Mouse (Mus musculus): ENCODE data around the gene Slc5a8.
A peak's percentile ranks its signal among the peaks of the same experiment; 100 is the strongest.

Slc5a8 gene

DNA sequence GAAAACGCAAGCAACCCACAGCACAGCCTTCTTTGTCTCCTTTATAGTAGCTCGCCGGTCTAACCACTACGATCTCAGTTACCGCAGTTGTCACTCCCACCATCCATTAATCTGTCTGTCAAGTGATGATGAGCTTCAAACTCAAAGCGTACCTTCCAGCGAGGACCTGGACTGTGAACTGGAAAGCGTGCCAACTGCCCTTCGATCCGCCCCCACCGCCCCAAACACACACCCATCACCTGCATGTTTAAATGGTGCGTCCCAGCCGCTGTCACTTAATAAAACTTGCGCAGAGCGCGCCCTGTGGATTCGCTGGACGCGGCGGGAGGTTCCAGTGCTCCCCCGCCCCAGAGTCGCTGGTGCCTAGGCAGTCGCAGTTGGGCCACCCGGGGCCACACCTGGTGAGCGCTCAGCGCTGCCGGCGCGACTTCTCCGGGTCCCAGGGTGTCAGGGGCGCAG is at the start of gene Slc5a8:
Gene Slc5a8 (plus strand): TSS at position 361 of the 459 bp plus-strand sequence.
- DNase-seq (ENCODE audit: low read depth, low spot score): no peak

- DNase-seq (ENCODE audit: low read depth, low spot score): no peak
Observed at GRCm38 (mm10) chr10:88848876-88849476, 36.8 kb upstream of the Slc5a8 start.

DNA sequence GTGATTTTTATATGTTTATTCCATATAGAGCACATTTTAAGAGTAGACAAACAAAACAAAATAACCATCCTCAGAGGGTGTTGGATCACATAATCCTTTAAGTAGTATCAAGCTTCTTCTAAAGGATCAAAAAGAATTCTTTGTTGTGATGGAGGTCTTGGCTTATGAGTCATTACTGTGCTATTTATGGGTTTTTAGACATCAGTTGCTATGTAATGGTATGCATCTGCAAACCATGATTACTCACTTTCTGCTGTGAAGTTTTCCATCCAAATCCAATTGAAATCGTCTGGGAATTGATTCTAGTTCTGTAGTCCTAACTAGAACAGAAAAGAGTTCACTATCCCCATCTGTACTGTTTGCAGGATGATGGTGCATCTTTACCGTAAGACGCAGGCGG is 35.8 kb upstream of the Slc5a8 start:
- DNase-seq (ENCODE audit: low read depth, low spot score): peak; percentile 6

DNA sequence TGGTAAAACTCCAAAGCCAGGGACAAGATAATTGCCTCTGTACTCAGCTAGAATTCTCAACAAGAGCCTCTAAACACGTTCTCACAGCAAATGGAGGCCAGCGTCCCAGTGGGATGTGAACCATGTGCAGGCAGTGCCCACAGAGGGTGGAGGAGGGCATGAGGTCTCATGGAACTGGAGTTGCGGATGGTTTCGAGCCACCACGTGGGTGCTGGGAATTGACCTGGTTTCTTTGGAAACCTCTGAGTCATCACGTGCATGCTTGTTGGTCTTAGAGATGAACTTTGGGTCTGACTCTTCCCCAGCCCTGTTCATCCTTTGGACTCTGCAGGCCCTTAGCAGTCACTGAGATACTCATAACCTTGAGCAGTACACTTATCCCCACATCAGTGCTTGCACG is 32.5 kb upstream of the Slc5a8 start:
- no peak for DNase-seq (ENCODE audit: low read depth, low spot score)

DNA sequence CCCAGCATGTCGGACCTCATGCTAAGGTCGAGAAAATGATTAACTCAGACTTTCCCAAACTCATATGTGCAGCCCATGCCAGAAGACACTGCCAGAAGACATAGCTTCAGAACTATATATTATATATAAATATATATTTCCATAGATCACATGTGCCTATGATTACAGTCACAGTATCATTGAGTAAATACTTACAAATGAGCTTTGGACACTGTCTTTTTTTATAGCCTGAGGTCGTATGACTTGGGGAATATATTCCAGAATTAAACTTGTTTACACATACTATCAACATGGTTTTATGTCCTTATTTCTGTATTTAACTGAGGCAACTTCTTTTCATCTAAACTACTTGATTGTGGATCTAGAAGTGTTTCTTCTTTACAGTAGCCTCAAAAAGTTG is 24.9 kb upstream of the Slc5a8 start:
- DNase-seq (ENCODE audit: low read depth, low spot score): no peak

GRCm38 (mm10) chr10:88861416-88861815 is 24.4 kb upstream of the Slc5a8 start:
- DNase-seq (ENCODE audit: low read depth, low spot score): no peak

GRCm38 (mm10) chr10:88862293-88862692 is 23.5 kb upstream of the Slc5a8 start:
- DNase-seq (ENCODE audit: low read depth, low spot score): no peak

DNA sequence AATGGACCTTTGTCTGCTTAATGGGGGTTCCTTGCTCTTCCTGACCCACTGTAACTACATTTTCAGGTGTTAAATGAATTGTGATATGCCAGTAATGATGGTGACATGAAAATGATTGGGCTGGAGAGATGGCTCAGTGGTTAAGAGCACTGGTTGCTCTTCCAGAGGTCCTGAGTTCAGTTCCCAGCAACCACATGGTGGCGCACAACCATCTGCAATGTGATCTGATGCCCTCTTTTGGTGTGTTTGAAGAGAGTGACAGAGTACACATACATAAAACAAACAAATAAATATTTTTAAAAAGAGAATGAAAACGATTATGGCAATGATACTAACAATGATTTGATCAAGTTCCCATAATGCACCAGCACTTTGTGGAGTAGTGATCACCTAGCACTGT is 19.8 kb upstream of the Slc5a8 start:
- no peak for DNase-seq (ENCODE audit: low read depth, low spot score)

DNA sequence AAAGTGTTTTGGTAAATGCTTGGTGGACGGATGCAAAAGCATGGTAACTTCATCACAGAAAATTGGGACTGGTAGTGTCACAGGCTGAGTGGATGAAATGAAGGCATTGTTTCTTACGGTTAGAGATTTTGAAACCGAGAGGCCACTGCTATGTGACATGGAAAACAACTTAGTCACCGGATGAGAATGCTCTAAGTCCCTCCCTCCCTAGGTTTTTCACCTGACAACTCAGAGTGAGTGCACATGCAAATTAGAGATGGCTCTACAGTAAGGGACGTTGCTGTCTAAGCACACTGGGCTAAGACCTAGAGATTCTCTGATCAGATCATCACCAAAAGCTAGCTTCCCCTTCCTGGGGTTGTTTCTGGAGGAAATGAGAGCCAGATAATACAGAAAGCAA is 10.9 kb upstream of the Slc5a8 start:
- no peak for DNase-seq (ENCODE audit: low read depth, low spot score)

- DNase-seq (ENCODE audit: low read depth, low spot score): peak; percentile 27
Observed at GRCm38 (mm10) chr10:88877421-88877820, 8.4 kb upstream of the Slc5a8 start.

DNA sequence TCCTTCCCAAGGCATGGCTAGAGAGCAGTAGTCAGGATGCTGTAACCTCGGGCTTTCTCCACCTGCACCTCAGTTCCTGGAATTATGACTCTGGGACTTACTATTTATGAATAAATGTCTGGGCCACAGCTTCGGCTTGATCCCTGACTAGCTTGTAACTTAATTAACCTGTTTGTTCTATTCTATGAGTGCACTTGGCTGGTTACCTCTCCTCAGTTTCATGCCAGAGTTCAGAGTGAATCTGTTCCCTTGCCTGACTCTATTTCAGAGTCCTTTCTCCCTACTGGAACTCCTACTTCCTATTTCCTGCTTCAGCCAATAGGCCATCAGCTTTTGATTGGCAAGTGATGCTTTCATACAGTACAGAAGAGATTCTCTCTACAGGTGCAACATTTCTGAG is 2.1 kb upstream of the Slc5a8 start:
- DNase-seq (ENCODE audit: low read depth, low spot score): no peak

DNA sequence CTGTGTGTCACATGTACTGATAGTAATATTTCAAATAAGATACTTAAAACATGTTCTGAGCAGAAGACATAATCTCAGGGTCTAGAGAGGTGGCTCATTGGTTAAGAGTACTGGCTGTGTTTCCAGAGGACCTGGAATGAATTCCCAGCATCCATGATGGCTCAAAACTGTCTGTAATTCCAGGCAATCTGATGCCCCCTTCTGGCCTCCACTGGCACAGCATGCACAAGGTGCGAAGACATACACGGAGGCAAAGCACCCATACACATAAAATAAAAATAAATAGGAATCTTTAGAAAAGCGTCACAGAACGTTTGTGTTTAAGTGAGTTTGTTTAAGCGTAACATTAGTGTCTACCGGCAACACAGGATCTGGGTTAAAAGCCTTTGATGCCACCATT is 956 bp upstream of the Slc5a8 start:
- DNase-seq (ENCODE audit: low read depth, low spot score): no peak

DNA sequence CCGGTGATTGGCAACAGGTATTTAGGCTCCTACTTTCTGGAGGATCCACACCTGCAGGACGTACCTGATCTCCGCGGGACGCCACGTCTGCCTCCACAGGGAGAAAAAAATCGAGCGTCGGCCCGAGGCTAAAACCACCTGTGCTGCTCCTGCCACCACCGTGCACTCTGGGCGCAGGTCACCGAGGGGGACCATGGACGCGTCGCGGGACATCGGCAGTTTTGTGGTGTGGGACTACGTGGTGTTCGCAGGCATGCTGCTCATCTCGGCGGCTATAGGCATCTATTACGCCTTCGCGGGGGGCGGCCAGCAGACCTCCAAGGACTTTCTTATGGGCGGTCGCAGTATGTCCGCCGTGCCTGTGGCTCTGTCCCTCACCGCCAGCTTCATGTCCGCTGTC is 322 bp downstream of the Slc5a8 start:
- no peak for DNase-seq (ENCODE audit: low read depth, low spot score)

GRCm38 (mm10) chr10:88888376-88888775 is 2.6 kb downstream of the Slc5a8 start:
- DNase-seq (ENCODE audit: low read depth, low spot score): no peak

DNA sequence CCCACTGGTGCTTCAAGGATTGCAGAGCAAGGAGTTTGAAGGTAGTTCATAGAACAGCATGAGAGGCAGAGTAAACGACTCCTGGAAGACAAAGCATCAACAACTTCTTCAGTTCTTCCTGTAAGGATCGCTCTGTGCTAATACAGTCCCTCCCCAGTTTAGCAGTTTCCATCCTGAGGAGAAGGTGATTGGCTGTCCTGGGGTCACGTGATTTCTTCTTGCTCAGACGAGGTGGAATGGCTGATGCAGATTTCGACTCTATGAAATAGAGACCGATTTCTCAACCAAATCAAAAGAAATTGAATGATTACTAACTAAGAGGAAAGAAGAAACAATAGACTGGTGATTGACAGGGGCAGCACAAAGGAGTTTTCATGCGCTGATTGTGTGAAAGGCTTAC is 5.6 kb downstream of the Slc5a8 start:
- DNase-seq (ENCODE audit: low read depth, low spot score): no peak

GRCm38 (mm10) chr10:88892560-88893087 is 6.8 kb downstream of the Slc5a8 start:
- peak; percentile 28 for DNase-seq (ENCODE audit: low read depth, low spot score)

DNA sequence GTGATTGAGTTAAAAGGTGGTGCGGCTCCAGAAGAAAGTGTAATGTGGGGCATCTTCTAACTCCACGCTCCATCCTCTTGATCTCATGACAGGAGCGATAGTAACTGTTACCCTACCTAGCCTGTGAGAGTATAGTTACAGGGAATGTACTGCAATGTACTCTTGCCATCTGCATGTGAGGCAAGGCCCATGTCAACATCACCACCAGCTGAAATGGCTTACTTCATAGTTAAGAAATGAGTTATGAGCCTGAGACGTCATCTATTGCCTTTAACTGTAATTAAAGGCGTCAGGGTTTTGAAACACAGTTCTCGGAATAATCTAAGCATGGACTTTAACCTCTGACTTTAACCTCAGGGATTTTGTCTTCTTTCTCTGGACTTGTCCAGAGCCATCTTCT is 11.2 kb downstream of the Slc5a8 start:
- no peak for DNase-seq (ENCODE audit: low read depth, low spot score)

- DNase-seq (ENCODE audit: low read depth, low spot score): no peak
Observed at GRCm38 (mm10) chr10:88949649-88950296, 64.0 kb downstream of the Slc5a8 start.

GRCm38 (mm10) chr10:88950297-88950653 is 64.5 kb downstream of the Slc5a8 start:
- no peak for DNase-seq (ENCODE audit: low read depth, low spot score)

- peak; percentile 33 for DNase-seq (ENCODE audit: low read depth, low spot score)
Observed at GRCm38 (mm10) chr10:88960791-88961190, 75.0 kb downstream of the Slc5a8 start.

GRCm38 (mm10) chr10:88968586-88968985 is 82.8 kb downstream of the Slc5a8 start:
- no peak for DNase-seq (ENCODE audit: low read depth, low spot score)

- DNase-seq (ENCODE audit: low read depth, low spot score): no peak
Observed at GRCm38 (mm10) chr10:88970951-88971725, 85.3 kb downstream of the Slc5a8 start.

GRCm38 (mm10) chr10:88978932-88979331 is 93.1 kb downstream of the Slc5a8 start:
- no peak for DNase-seq (ENCODE audit: low read depth, low spot score)

Data from telencephalon, adult 2 months (tissue).